In genomic region chr11:50236937-50237835, GRCm38 (mm10) we compare ENCODE assay signal across 8 mouse cellular contexts. TPM values are rescaled to one million over a fixed set of nuclear protein-coding genes. Genes with fewer than 3 reads are reported as not detected.
DNase-seq lines count a peak whose midpoint lies in the region; ATAC-seq and TF ChIP-seq lines count a peak whose summit lies in the region.

No protein-coding gene starts in this region.

- H3K36me3 ChIP-seq in heart, adult 2 months (ENCODE audit: control insufficient read depth, insufficient read depth, low read length): no peaks in the 10 kb centered on the region
- H3K36me3 ChIP-seq in ES-Bruce4 (ENCODE audit: control insufficient read depth, insufficient read depth, low read length, poor library complexity, severe bottlenecking): no peaks in the 10 kb centered on the region
- peaks cover 16% of the 10 kb centered on the region for H3K36me3 ChIP-seq in forebrain, embryonic 16.5 days (ENCODE audit: control insufficient read depth, insufficient read depth)
- H3K36me3 ChIP-seq in limb, embryonic 15.5 days: peaks cover 30% of the 10 kb centered on the region

- H3K4me1 ChIP-seq in heart, adult 2 months (ENCODE audit: control insufficient read depth, insufficient read depth, low read length): peaks cover 3% of the 10 kb centered on the region
- H3K4me1 ChIP-seq in ES-Bruce4 (ENCODE audit: control insufficient read depth, insufficient read depth, low read length): peaks cover 4% of the 10 kb centered on the region
- H3K4me1 ChIP-seq in forebrain, embryonic 16.5 days (replicated peaks; ENCODE audit: control insufficient read depth, insufficient read depth, low read length): peaks cover 16% of the 10 kb centered on the region
- peaks cover 20% of the 10 kb centered on the region for H3K4me1 ChIP-seq in limb, embryonic 15.5 days

- TF ChIP-seq CTCF in heart, adult 2 months (IDR thresholded peaks at IDR 0.05): no peak
- no peak for TF ChIP-seq CTCF in ES-Bruce4 (IDR thresholded peaks at IDR 0.05; ENCODE audit: low read depth, low read length)

- peak overlapping the region; percentile 18 for H3K27ac ChIP-seq in heart, adult 2 months
- no peak overlapping the region for H3K27ac ChIP-seq in ES-Bruce4 (ENCODE audit: insufficient read depth, low read length)
- no peak overlapping the region for H3K27ac ChIP-seq in forebrain, embryonic 16.5 days (ENCODE audit: low read length)
- H3K27ac ChIP-seq in limb, embryonic 15.5 days: no peak overlapping the region

- intact Hi-C loops in heart, adult 2 months (cut with DNase I): loop anchor here (2.0 kb wide), 3 partner anchors 26 to 128 kb away; no protein-coding TSS in a partner anchor
- intact Hi-C loops in heart, postnatal 10 days (cut with DNase I): loop anchor here (5.0 to 10.0 kb wide), 2 partner anchors 55 to 252 kb away; partner anchors contain the start of gene Maml1

- WGBS in heart, adult 2 months: 8% methylated on average over 66 of the region's 66 CpGs
- WGBS in forebrain, embryonic 16.5 days: 1% methylated on average over 66 of the region's 66 CpGs
- WGBS in limb, embryonic 15.5 days: 2% methylated on average over 66 of the region's 66 CpGs

- peak overlapping the region; percentile 81 for H3K4me3 ChIP-seq in heart, adult 2 months
- H3K4me3 ChIP-seq in ES-Bruce4 (ENCODE audit: low read depth, low read length): peak overlapping the region; percentile 81
- H3K4me3 ChIP-seq in forebrain, embryonic 16.5 days (replicated peaks; ENCODE audit: low read length): peak overlapping the region; percentile 64
- peak overlapping the region; percentile 59 for H3K4me3 ChIP-seq in limb, embryonic 15.5 days

- H3K9me3 ChIP-seq in ES-Bruce4 (replicated peaks; ENCODE audit: control insufficient read depth, insufficient read depth, low read length, poor library complexity, severe bottlenecking): no peaks in the 10 kb centered on the region
- no peaks in the 10 kb centered on the region for H3K9me3 ChIP-seq in forebrain, embryonic 16.5 days (ENCODE audit: control insufficient read depth, low read length)
- no peaks in the 10 kb centered on the region for H3K9me3 ChIP-seq in limb, embryonic 15.5 days

- H3K27me3 ChIP-seq in heart, adult 2 months (ENCODE audit: control insufficient read depth, insufficient read depth, low read length): no peaks in the 10 kb centered on the region
- no peaks in the 10 kb centered on the region for H3K27me3 ChIP-seq in ES-Bruce4 (ENCODE audit: control insufficient read depth, insufficient read depth, low read length, poor library complexity, severe bottlenecking)
- 0 out of 2 replicates have a peak, but pooled peaks cover 4% of the 10 kb centered on the region for H3K27me3 ChIP-seq in forebrain, embryonic 16.5 days (replicated peaks; ENCODE audit: control insufficient read depth, insufficient read depth, low read length)
- peaks cover 28% of the 10 kb centered on the region for H3K27me3 ChIP-seq in limb, embryonic 15.5 days

- H3K9ac ChIP-seq in heart, adult 2 months (ENCODE audit: low read depth, low read length): peak overlapping the region; percentile 65
- H3K9ac ChIP-seq in ES-Bruce4 (ENCODE audit: low read depth, poor library complexity, severe bottlenecking): peak overlapping the region; percentile 83
- H3K9ac ChIP-seq in forebrain, embryonic 16.5 days (replicated peaks; ENCODE audit: low read depth, low read length): peak overlapping the region; percentile 47
- H3K9ac ChIP-seq in limb, embryonic 15.5 days: peak overlapping the region; percentile 34

- TF ChIP-seq POLR2A in heart, adult 2 months (IDR thresholded peaks at IDR 0.05; ENCODE audit: insufficient read depth, low read depth, low read length): no peak
- TF ChIP-seq POLR2A in ES-Bruce4 (IDR thresholded peaks at IDR 0.05; ENCODE audit: insufficient read depth, low read length): no peak

- peak overlapping the region; percentile 94 for H3K4me2 ChIP-seq in forebrain, embryonic 16.5 days (ENCODE audit: low read length)
- peak overlapping the region; percentile 98 for H3K4me2 ChIP-seq in limb, embryonic 15.5 days

- ATAC-seq in forebrain, embryonic 16.5 days: peak; percentile 13
- ATAC-seq in limb, embryonic 15.5 days (ENCODE audit: insufficient number of reproducible peaks, low FRiP score, low TSS enrichment, low read depth): peak; percentile 13; the same call in 1 of the 2 replicates

- no peak for DNase-seq in heart, adult 2 months
- no peak for DNase-seq in heart, postnatal 10 days
- DNase-seq in testis, postnatal 10 days (ENCODE audit: low spot score): peak; percentile 70
- no peak for DNase-seq in spleen, postnatal 14 days (ENCODE audit: low spot score in 2 of 2)
- no peak for DNase-seq in frontal cortex, adult 2 months (ENCODE audit: extremely low spot score in 1 of 2, low spot score in 1 of 2)

- no peak for TF ChIP-seq EP300 in heart, adult 2 months (IDR thresholded peaks at IDR 0.05; ENCODE audit: insufficient read depth, low read depth, low read length)
- no peak for TF ChIP-seq EP300 in ES-Bruce4 (IDR thresholded peaks at IDR 0.05; ENCODE audit: insufficient read depth, low read depth, low read length)

- H3K79me2 ChIP-seq in heart, adult 2 months (replicated peaks; ENCODE audit: control insufficient read depth, insufficient read depth, low read length): no peaks in the 10 kb centered on the region

RNA-seq across cellular contexts. Expression of gene Ltc4s, which starts 1.2 kb away (rescaled TPM):
- total RNA-seq in heart, adult 2 months (2021): 1 to 10 TPM; 8.8 to 10.0 TPM
- polyA plus RNA-seq in heart, adult 2 months (2012; rRNA removed): 16.2 and 18.1 TPM in 2 replicates
- 1 to 10 TPM; 5.0 to 5.9 TPM for total RNA-seq in heart, postnatal 10 days (2021)
- 2.7 and 3.1 TPM in 2 replicates for polyA plus RNA-seq in ES-Bruce4 (2011; ENCODE audit: insufficient read depth, insufficient read length, low read depth, missing spikeins)
- polyA plus RNA-seq in forebrain, embryonic 16.5 days (2015; fragmentation: Nextera tagmentation; extraction: Ambion mirVana): 1.6 TPM in 2 replicates
- polyA plus RNA-seq in limb, embryonic 15.5 days (2015; fragmentation: Nextera tagmentation; extraction: Ambion mirVana): 2.1 and 3.0 TPM in 2 replicates
- polyA plus RNA-seq in frontal cortex, adult 2 months (2012; rRNA removed): 25.2 and 27.1 TPM in 2 replicates

RNA-seq across cellular contexts. Expression of gene Mgat4b, which starts 26.5 kb away (rescaled TPM):
- total RNA-seq in heart, adult 2 months (2021): 10 to 100 TPM; 78.6 to 82.0 TPM
- 53.8 and 56.7 TPM in 2 replicates for polyA plus RNA-seq in heart, adult 2 months (2012; rRNA removed)
- 100 to 1,000 TPM; 122 to 127 TPM for total RNA-seq in heart, postnatal 10 days (2021)
- 30.8 and 37.0 TPM in 2 replicates for polyA plus RNA-seq in ES-Bruce4 (2011; ENCODE audit: insufficient read depth, insufficient read length, low read depth, missing spikeins)
- 30.6 and 33.5 TPM in 2 replicates for polyA plus RNA-seq in forebrain, embryonic 16.5 days (2015; fragmentation: Nextera tagmentation; extraction: Ambion mirVana)
- 12.5 and 16.0 TPM in 2 replicates for polyA plus RNA-seq in limb, embryonic 15.5 days (2015; fragmentation: Nextera tagmentation; extraction: Ambion mirVana)
- 57.7 and 59.8 TPM in 2 replicates for polyA plus RNA-seq in frontal cortex, adult 2 months (2012; rRNA removed)

RNA-seq across cellular contexts. Expression of gene Sqstm1, which starts 26.6 kb away (rescaled TPM):
- 100 to 1,000 TPM; 298 to 421 TPM for total RNA-seq in heart, adult 2 months (2021)
- 200 and 225 TPM in 2 replicates for polyA plus RNA-seq in heart, adult 2 months (2012; rRNA removed)
- 100 to 1,000 TPM; 239 to 247 TPM for total RNA-seq in heart, postnatal 10 days (2021)
- 208 and 259 TPM in 2 replicates for polyA plus RNA-seq in ES-Bruce4 (2011; ENCODE audit: insufficient read depth, insufficient read length, low read depth, missing spikeins)
- 305 and 322 TPM in 2 replicates for polyA plus RNA-seq in forebrain, embryonic 16.5 days (2015; fragmentation: Nextera tagmentation; extraction: Ambion mirVana)
- 241 and 262 TPM in 2 replicates for polyA plus RNA-seq in limb, embryonic 15.5 days (2015; fragmentation: Nextera tagmentation; extraction: Ambion mirVana)
- polyA plus RNA-seq in frontal cortex, adult 2 months (2012; rRNA removed): 334 and 368 TPM in 2 replicates

RNA-seq across cellular contexts. Expression of gene Maml1, which starts 54.9 kb away (rescaled TPM):
- total RNA-seq in heart, adult 2 months (2021): 10 to 100 TPM in 1 of 2 experiments, 1 to 10 TPM in 1; 9.7 to 10.7 TPM
- polyA plus RNA-seq in heart, adult 2 months (2012; rRNA removed): 6.6 and 7.4 TPM in 2 replicates
- 10 to 100 TPM; 19.2 to 20.3 TPM for total RNA-seq in heart, postnatal 10 days (2021)
- 13.7 and 14.1 TPM in 2 replicates for polyA plus RNA-seq in ES-Bruce4 (2011; ENCODE audit: insufficient read depth, insufficient read length, low read depth, missing spikeins)
- 3.9 and 4.3 TPM in 2 replicates for polyA plus RNA-seq in forebrain, embryonic 16.5 days (2015; fragmentation: Nextera tagmentation; extraction: Ambion mirVana)
- polyA plus RNA-seq in limb, embryonic 15.5 days (2015; fragmentation: Nextera tagmentation; extraction: Ambion mirVana): 5.4 and 6.1 TPM in 2 replicates
- 7.0 and 7.4 TPM in 2 replicates for polyA plus RNA-seq in frontal cortex, adult 2 months (2012; rRNA removed)
